Mouse (Mus musculus): ENCODE results near the gene Ropn1l.

Ropn1l gene

GRCm38 (mm10) chr15:31453098-31453916, at the start of gene Ropn1l:
Ropn1l (minus strand) TSS chr15:31453737.
- DNase-seq = peak; percentile 84

GRCm38 (mm10) chr15:31502996-31503395, 49.5 kb upstream of the Ropn1l start:
- no peak for DNase-seq

GRCm38 (mm10) chr15:31502313-31502712, 48.8 kb upstream of the Ropn1l start:
- no peak for DNase-seq

- no peak for DNase-seq
Observed at GRCm38 (mm10) chr15:31494803-31495202, 41.3 kb upstream of the Ropn1l start.

- DNase-seq = no peak
Observed at GRCm38 (mm10) chr15:31494310-31494709, 40.8 kb upstream of the Ropn1l start.

GRCm38 (mm10) chr15:31487407-31487806, 33.9 kb upstream of the Ropn1l start:
- DNase-seq = no peak

GRCm38 (mm10) chr15:31476678-31477077, 23.1 kb upstream of the Ropn1l start:
- no peak for DNase-seq

GRCm38 (mm10) chr15:31472645-31473574, 19.4 kb upstream of the Ropn1l start:
- DNase-seq = no peak

- DNase-seq = no peak
Observed at GRCm38 (mm10) chr15:31471529-31471928, 18.0 kb upstream of the Ropn1l start.

- no peak for DNase-seq
Observed at GRCm38 (mm10) chr15:31469497-31469896, 16.0 kb upstream of the Ropn1l start.

- DNase-seq = no peak
Observed at GRCm38 (mm10) chr15:31468806-31469205, 15.3 kb upstream of the Ropn1l start.

GRCm38 (mm10) chr15:31466749-31467148, 13.2 kb upstream of the Ropn1l start:
- DNase-seq = no peak

- no peak for DNase-seq
Observed at GRCm38 (mm10) chr15:31466295-31466694, 12.8 kb upstream of the Ropn1l start.

GRCm38 (mm10) chr15:31465806-31466205, 12.3 kb upstream of the Ropn1l start:
- DNase-seq = no peak

GRCm38 (mm10) chr15:31460571-31460970, 7.0 kb upstream of the Ropn1l start:
- DNase-seq = no peak

- DNase-seq = no peak
Observed at GRCm38 (mm10) chr15:31458081-31458480, 4.5 kb upstream of the Ropn1l start.

GRCm38 (mm10) chr15:31456381-31456780, 2.8 kb upstream of the Ropn1l start:
- no peak for DNase-seq

- no peak for DNase-seq
Observed at GRCm38 (mm10) chr15:31454861-31455295, 1.3 kb upstream of the Ropn1l start.

GRCm38 (mm10) chr15:31454096-31454860, 741 bp upstream of the Ropn1l start:
- no peak for DNase-seq

- DNase-seq = no peak
Observed at GRCm38 (mm10) chr15:31452336-31453097, 1.0 kb downstream of the Ropn1l start.

GRCm38 (mm10) chr15:31449772-31450171, 3.8 kb downstream of the Ropn1l start:
- DNase-seq = no peak

- peak; percentile 14 for DNase-seq
Observed at GRCm38 (mm10) chr15:31447121-31447520, 6.4 kb downstream of the Ropn1l start.

Data from cerebellum, adult 11 months (tissue).